Mouse (Mus musculus): ENCODE data around the gene Ttll11. TPM values are rescaled to one million over a fixed set of nuclear protein-coding genes. Genes with fewer than 3 reads are reported as not detected.

Gene Ttll11
- polyA plus RNA-seq, 1 experiment from 2014 or later, result 4.9 TPM

DNA sequence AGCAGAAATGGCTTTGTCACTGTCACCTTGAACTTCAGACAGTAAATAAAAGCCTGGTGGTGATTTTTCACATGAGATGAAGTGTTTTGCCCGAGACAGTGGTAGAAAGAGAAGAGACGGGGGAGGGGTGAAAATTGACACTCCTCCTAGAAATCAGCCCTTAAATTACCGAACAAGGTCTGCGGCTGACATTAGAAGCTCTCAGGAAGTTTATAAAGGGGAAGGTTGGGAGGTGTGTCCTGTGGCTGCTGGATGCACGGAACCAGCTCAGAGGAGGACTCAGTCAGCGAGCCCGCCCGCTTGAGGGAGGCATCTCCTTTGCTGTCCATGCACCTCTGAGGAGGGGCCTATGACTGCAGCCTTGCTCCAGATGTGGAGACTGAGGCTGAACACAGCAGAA, 181.7 kb downstream of the Ttll11 start:
- Histone ChIP-seq H3K27me3 (ENCODE audit: control insufficient read depth, insufficient read depth, low read depth, low read length) (no peaks in the 10 kb centered on the region), H3K9me3 (replicated peaks; ENCODE audit: control insufficient read depth, low read length, poor library complexity, severe bottlenecking) (no peaks in the 10 kb centered on the region), H3K4me3 (ENCODE audit: low read depth, low read length) (no peak overlapping the region), H3K9ac (ENCODE audit: low read depth, low read length) (no peak overlapping the region), H3K4me2 (ENCODE audit: low read length) (no peak overlapping the region), H3K27ac (ENCODE audit: low read length) (no peak overlapping the region), H3K4me1 (ENCODE audit: control insufficient read depth, insufficient read depth, low read length) (no peaks in the 10 kb centered on the region), H3K36me3 (ENCODE audit: control insufficient read depth, insufficient read depth, low read length) (no peaks in the 10 kb centered on the region)
- ATAC-seq, result no peak
- 84% methylated on average over 8 of the region's 8 CpGs for WGBS

DNA sequence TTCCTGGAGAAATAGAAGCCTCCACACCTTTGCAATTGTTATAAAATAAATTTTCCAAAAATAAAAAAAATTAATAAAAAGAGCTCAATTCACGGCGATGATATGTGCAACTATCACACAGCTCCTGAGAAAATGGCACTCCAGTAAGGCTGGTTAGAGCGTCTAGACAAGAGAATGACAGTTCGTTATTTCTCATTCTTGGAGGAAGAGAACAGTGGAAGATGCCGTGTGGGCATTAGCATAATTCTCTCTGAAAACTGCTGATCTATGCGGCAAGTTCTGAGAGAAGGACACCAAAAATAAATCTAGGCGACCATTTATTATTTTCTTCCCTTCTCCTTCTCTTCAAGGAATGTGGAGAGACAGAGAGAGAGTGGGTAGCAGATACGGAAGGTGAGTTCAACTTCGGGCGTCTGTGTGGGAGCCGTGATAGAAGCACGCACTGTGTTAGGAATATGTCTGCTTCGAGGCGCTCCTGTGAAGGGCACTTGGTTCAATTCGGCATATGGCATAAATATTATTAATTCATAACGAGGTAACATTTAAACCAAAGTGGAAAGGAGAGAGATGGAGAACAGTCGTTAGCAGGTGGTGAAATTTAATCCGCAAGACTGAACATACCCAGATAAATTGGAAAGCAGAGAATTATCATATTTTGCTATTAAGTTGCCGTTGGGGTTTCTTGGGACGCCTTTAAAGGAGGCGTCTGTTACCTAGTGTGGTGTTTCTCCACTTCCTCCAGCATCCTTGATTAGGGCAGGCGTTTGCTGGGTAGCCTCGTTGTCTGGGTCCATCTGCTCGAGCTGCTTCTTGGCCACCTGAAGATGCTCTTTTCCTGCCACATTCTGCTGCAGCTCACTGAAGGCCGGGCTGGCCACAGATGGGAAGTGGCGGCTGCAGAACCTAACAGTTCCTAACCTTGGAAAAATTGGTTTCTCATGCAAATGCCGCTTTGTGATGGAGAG, 190.1 kb downstream of the Ttll11 start:
- no peak for ATAC-seq
- no peaks in the 10 kb centered on the region for H3K36me3 ChIP-seq (ENCODE audit: control insufficient read depth, insufficient read depth, low read length)
- H3K9me3 ChIP-seq (replicated peaks; ENCODE audit: control insufficient read depth, low read length, poor library complexity, severe bottlenecking), result no peaks in the 10 kb centered on the region
- 70% methylated on average over 27 of the region's 27 CpGs for WGBS
- no peaks in the 10 kb centered on the region for H3K27me3 ChIP-seq (ENCODE audit: control insufficient read depth, insufficient read depth, low read depth, low read length)
- no peak overlapping the region for H3K4me2 ChIP-seq (ENCODE audit: low read length)
- H3K4me3 ChIP-seq (ENCODE audit: low read depth, low read length), result no peak overlapping the region
- H3K9ac ChIP-seq (ENCODE audit: low read depth, low read length), result no peak overlapping the region
- no peak overlapping the region for H3K27ac ChIP-seq (ENCODE audit: low read length)
- peaks cover 4% of the 10 kb centered on the region for H3K4me1 ChIP-seq (ENCODE audit: control insufficient read depth, insufficient read depth, low read length)

DNA sequence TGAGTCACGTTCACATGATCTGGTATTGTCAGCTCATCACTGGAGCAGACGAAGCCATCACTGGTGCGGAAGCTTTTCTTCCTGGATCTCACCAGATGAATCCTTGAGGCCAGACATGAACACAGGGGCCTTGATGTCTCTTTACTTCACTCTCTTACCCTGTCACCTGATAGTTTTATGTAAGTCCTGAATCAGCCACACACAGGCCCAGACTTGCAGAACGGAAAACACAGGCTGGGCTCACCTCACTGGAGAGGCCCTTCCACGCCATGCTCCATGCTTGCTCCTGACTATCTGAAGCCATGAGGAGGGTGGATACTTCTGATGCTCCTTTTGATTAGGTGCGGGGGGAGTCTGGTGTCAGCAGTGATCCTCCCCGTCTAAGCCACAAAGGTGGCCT, 193.8 kb downstream of the Ttll11 start:
- Histone ChIP-seq H3K4me3 (ENCODE audit: low read depth, low read length) (no peak overlapping the region), H3K9ac (ENCODE audit: low read depth, low read length) (no peak overlapping the region), H3K4me2 (ENCODE audit: low read length) (no peak overlapping the region), H3K27me3 (ENCODE audit: control insufficient read depth, insufficient read depth, low read depth, low read length) (no peaks in the 10 kb centered on the region), H3K9me3 (replicated peaks; ENCODE audit: control insufficient read depth, low read length, poor library complexity, severe bottlenecking) (no peaks in the 10 kb centered on the region), H3K4me1 (ENCODE audit: control insufficient read depth, insufficient read depth, low read length) (peaks cover 4% of the 10 kb centered on the region), H3K27ac (ENCODE audit: low read length) (no peak overlapping the region), H3K36me3 (ENCODE audit: control insufficient read depth, insufficient read depth, low read length) (no peaks in the 10 kb centered on the region)
- 86% methylated on average over 7 of the region's 7 CpGs for WGBS
- ATAC-seq, result no peak

- Histone ChIP-seq H3K9ac (ENCODE audit: low read depth, low read length) (no peak overlapping the region), H3K4me3 (ENCODE audit: low read depth, low read length) (no peak overlapping the region), H3K4me1 (ENCODE audit: control insufficient read depth, insufficient read depth, low read length) (no peaks in the 10 kb centered on the region), H3K27ac (ENCODE audit: low read length) (no peak overlapping the region), H3K36me3 (ENCODE audit: control insufficient read depth, insufficient read depth, low read length) (no peaks in the 10 kb centered on the region), H3K4me2 (ENCODE audit: low read length) (no peak overlapping the region), H3K9me3 (replicated peaks; ENCODE audit: control insufficient read depth, low read length, poor library complexity, severe bottlenecking) (no peaks in the 10 kb centered on the region), H3K27me3 (ENCODE audit: control insufficient read depth, insufficient read depth, low read depth, low read length) (no peaks in the 10 kb centered on the region)
- ATAC-seq, result peak; percentile 15; the same call in 1 of the 2 replicates
- 45% methylated on average over 10 of the region's 10 CpGs for whole genome bisulfite sequencing
These were observed 196.3 kb downstream of the Ttll11 start for GRCm38 (mm10) chr2:35783368-35783767.

DNA sequence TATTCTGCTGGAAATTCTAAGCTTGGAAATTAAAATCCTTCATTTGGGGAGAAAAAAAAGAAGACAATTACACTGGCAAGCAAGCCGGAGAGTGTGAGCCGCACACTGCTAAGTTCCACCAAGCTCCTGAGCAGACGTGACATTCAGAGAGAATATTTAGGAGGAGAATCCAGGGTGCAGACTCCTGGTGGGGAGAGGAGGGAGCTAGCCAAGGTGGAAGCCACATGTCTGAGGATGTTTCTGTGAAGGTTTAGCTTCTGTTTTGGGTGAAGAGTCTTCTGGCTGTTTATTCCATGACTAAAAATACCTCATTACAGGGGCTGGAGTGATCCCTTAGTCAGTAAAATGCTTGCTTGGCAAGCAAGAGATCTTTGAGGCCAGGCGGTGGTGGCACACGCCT, 200.4 kb downstream of the Ttll11 start:
- 93% methylated on average over 5 of the region's 5 CpGs for WGBS
- H3K36me3 ChIP-seq (ENCODE audit: control insufficient read depth, insufficient read depth, low read length), result no peaks in the 10 kb centered on the region
- no peaks in the 10 kb centered on the region for H3K4me1 ChIP-seq (ENCODE audit: control insufficient read depth, insufficient read depth, low read length)
- H3K27me3 ChIP-seq (ENCODE audit: control insufficient read depth, insufficient read depth, low read depth, low read length), result no peaks in the 10 kb centered on the region
- H3K27ac ChIP-seq (ENCODE audit: low read length), result no peak overlapping the region
- ATAC-seq, result no peak
- H3K9me3 ChIP-seq (replicated peaks; ENCODE audit: control insufficient read depth, low read length, poor library complexity, severe bottlenecking), result no peaks in the 10 kb centered on the region
- H3K4me3 ChIP-seq (ENCODE audit: low read depth, low read length), result no peak overlapping the region
- no peak overlapping the region for H3K4me2 ChIP-seq (ENCODE audit: low read length)
- H3K9ac ChIP-seq (ENCODE audit: low read depth, low read length), result no peak overlapping the region

DNA sequence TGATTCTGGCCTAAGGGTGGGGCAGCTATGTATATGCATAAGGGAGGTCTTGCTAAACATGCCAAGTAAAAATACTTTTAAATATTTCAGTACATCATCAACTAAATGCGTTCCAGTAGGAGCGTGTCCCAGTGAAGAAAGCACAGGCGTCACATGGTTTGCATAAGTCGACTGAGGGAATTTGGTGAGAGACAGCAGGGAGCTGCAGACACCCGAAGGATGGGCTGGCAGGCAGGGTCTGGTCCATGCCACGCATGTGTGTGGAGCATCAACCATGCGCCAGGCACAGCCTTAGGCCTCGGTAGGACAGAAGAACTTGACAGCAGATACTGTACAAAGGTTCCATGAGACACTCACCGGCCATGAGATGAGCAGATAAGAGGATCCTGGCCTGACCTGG, 202.8 kb downstream of the Ttll11 start:
- no peaks in the 10 kb centered on the region for H3K4me1 ChIP-seq (ENCODE audit: control insufficient read depth, insufficient read depth, low read length)
- no peak overlapping the region for H3K27ac ChIP-seq (ENCODE audit: low read length)
- H3K36me3 ChIP-seq (ENCODE audit: control insufficient read depth, insufficient read depth, low read length), result no peaks in the 10 kb centered on the region
- no peak overlapping the region for H3K9ac ChIP-seq (ENCODE audit: low read depth, low read length)
- H3K4me2 ChIP-seq (ENCODE audit: low read length), result no peak overlapping the region
- no peak for ATAC-seq
- 89% methylated on average over 9 of the region's 9 CpGs for WGBS
- no peak overlapping the region for H3K4me3 ChIP-seq (ENCODE audit: low read depth, low read length)
- H3K27me3 ChIP-seq (ENCODE audit: control insufficient read depth, insufficient read depth, low read depth, low read length), result no peaks in the 10 kb centered on the region
- no peaks in the 10 kb centered on the region for H3K9me3 ChIP-seq (replicated peaks; ENCODE audit: control insufficient read depth, low read length, poor library complexity, severe bottlenecking)

- Histone ChIP-seq H3K36me3 (ENCODE audit: control insufficient read depth, insufficient read depth, low read length) (no peaks in the 10 kb centered on the region), H3K9ac (ENCODE audit: low read depth, low read length) (no peak overlapping the region), H3K4me3 (ENCODE audit: low read depth, low read length) (no peak overlapping the region), H3K4me2 (ENCODE audit: low read length) (no peak overlapping the region), H3K27ac (ENCODE audit: low read length) (no peak overlapping the region), H3K27me3 (ENCODE audit: control insufficient read depth, insufficient read depth, low read depth, low read length) (no peaks in the 10 kb centered on the region), H3K4me1 (ENCODE audit: control insufficient read depth, insufficient read depth, low read length) (no peaks in the 10 kb centered on the region), H3K9me3 (replicated peaks; ENCODE audit: control insufficient read depth, low read length, poor library complexity, severe bottlenecking) (no peaks in the 10 kb centered on the region)
- WGBS, result 71% methylated on average over 5 of the region's 5 CpGs
- no peak for ATAC-seq
These were observed 204.1 kb downstream of the Ttll11 start for GRCm38 (mm10) chr2:35775651-35776055.

- 90% methylated on average over 2 of the region's 2 CpGs for WGBS
- Histone ChIP-seq H3K27me3 (ENCODE audit: control insufficient read depth, insufficient read depth, low read depth, low read length) (no peaks in the 10 kb centered on the region), H3K4me2 (ENCODE audit: low read length) (no peak overlapping the region), H3K36me3 (ENCODE audit: control insufficient read depth, insufficient read depth, low read length) (no peaks in the 10 kb centered on the region), H3K4me3 (ENCODE audit: low read depth, low read length) (no peak overlapping the region), H3K9me3 (replicated peaks; ENCODE audit: control insufficient read depth, low read length, poor library complexity, severe bottlenecking) (no peaks in the 10 kb centered on the region), H3K27ac (ENCODE audit: low read length) (no peak overlapping the region), H3K4me1 (ENCODE audit: control insufficient read depth, insufficient read depth, low read length) (peaks cover 8% of the 10 kb centered on the region; the same call in 1 of the 2 replicates), H3K9ac (ENCODE audit: low read depth, low read length) (no peak overlapping the region)
- ATAC-seq, result no peak
These were observed 209.2 kb downstream of the Ttll11 start for GRCm38 (mm10) chr2:35770541-35770940.

GRCm38 (mm10) chr2:35769398-35769797, 210.3 kb downstream of the Ttll11 start:
- peaks cover 8% of the 10 kb centered on the region; the same call in 1 of the 2 replicates for H3K4me1 ChIP-seq (ENCODE audit: control insufficient read depth, insufficient read depth, low read length)
- 89% methylated on average over 12 of the region's 12 CpGs for WGBS
- no peak overlapping the region for H3K27ac ChIP-seq (ENCODE audit: low read length)
- no peak overlapping the region for H3K4me2 ChIP-seq (ENCODE audit: low read length)
- no peaks in the 10 kb centered on the region for H3K36me3 ChIP-seq (ENCODE audit: control insufficient read depth, insufficient read depth, low read length)
- H3K4me3 ChIP-seq (ENCODE audit: low read depth, low read length), result no peak overlapping the region
- no peak overlapping the region for H3K9ac ChIP-seq (ENCODE audit: low read depth, low read length)
- H3K27me3 ChIP-seq (ENCODE audit: control insufficient read depth, insufficient read depth, low read depth, low read length), result no peaks in the 10 kb centered on the region
- no peaks in the 10 kb centered on the region for H3K9me3 ChIP-seq (replicated peaks; ENCODE audit: control insufficient read depth, low read length, poor library complexity, severe bottlenecking)
- no peak for ATAC-seq

All from midbrain, embryonic 16.5 days (tissue).